Mouse (Mus musculus): ENCODE data around the gene Nhlrc2. TPM values are rescaled to one million over a fixed set of nuclear protein-coding genes. Genes with fewer than 3 reads are reported as not detected.

Nhlrc2 gene
- polyA plus RNA-seq, 1 experiment from 2014 or later: 6.6 TPM

DNA sequence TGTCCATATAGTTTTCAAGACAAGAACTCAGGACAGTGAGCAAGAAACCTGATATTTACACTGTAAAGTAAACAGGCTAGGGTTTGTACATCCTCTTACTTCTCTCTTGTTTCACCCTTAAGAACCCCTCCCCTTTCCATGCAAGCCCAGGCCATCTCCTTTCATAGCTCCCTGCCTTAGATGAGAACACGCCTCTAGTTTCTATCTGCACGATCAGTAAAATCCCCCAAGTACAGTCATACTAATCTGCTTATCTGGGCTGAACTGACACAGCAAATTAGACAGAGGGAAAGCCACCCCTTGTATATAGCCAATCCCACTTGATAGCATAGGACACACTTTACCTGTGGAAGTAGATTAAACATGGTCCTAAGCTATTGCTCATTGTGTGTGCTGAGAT lies 23.2 kb downstream of the Nhlrc2 start:
- H3K27me3 ChIP-seq (ENCODE audit: insufficient read depth, low read length): no peaks in the 10 kb centered on the region
- H3K4me3 ChIP-seq (ENCODE audit: low read depth, low read length): no peak overlapping the region
- DNase-seq: no peak
- no peaks in the 10 kb centered on the region for H3K4me1 ChIP-seq (ENCODE audit: insufficient read depth)
- no peak overlapping the region for H3K27ac ChIP-seq (ENCODE audit: low read depth)
- 43% methylated on average over 2 of the region's 2 CpGs for WGBS (ENCODE audit: insufficient replicate concordance)
- peaks cover 33% of the 10 kb centered on the region for H3K36me3 ChIP-seq (replicated peaks; ENCODE audit: insufficient read depth, low read length)
- no peaks in the 10 kb centered on the region for H3K9me3 ChIP-seq (ENCODE audit: low read length)
- no peak overlapping the region for H3K9ac ChIP-seq (replicated peaks)
- ATAC-seq: no peak
- H3K4me2 ChIP-seq (ENCODE audit: low read depth, low read length): no peak overlapping the region
- TF ChIP-seq CTCF (IDR thresholded peaks at IDR 0.05; ENCODE audit: low read depth) (no peak), EP300 (IDR thresholded peaks at IDR 0.05; ENCODE audit: low read depth) (no peak)

DNA sequence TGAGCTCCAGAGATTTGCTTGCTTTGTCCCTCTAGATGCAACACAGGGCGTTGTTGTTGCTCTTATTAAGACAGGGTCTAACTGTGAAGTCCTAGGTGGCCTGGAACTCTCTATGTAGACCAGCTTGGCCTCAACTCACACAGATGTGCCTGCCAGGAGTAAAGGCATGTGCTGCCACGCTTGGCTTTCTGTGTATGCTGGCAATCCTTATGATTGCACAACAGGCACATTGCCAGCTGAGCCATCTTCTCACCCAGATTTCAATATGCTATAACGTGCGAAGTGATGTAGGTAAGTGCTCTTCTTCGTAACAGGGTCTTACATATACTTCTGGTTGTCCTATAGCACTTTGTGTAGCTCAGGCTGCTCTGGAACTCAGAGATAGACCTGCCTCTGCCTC lies 23.9 kb downstream of the Nhlrc2 start:
- no peak overlapping the region for H3K4me2 ChIP-seq (ENCODE audit: low read depth, low read length)
- no peak for TF ChIP-seq EP300 (IDR thresholded peaks at IDR 0.05; ENCODE audit: low read depth)
- TF ChIP-seq CTCF (IDR thresholded peaks at IDR 0.05; ENCODE audit: low read depth): no peak
- WGBS (ENCODE audit: insufficient replicate concordance): 88% methylated on average over 5 of the region's 5 CpGs
- peaks cover 35% of the 10 kb centered on the region for H3K36me3 ChIP-seq (replicated peaks; ENCODE audit: insufficient read depth, low read length)
- no peak overlapping the region for H3K27ac ChIP-seq (ENCODE audit: low read depth)
- no peak for DNase-seq
- no peaks in the 10 kb centered on the region for H3K9me3 ChIP-seq (ENCODE audit: low read length)
- no peaks in the 10 kb centered on the region for H3K27me3 ChIP-seq (ENCODE audit: insufficient read depth, low read length)
- H3K4me3 ChIP-seq (ENCODE audit: low read depth, low read length): no peak overlapping the region
- no peak for ATAC-seq
- no peak overlapping the region for H3K9ac ChIP-seq (replicated peaks)
- no peaks in the 10 kb centered on the region for H3K4me1 ChIP-seq (ENCODE audit: insufficient read depth)

DNA sequence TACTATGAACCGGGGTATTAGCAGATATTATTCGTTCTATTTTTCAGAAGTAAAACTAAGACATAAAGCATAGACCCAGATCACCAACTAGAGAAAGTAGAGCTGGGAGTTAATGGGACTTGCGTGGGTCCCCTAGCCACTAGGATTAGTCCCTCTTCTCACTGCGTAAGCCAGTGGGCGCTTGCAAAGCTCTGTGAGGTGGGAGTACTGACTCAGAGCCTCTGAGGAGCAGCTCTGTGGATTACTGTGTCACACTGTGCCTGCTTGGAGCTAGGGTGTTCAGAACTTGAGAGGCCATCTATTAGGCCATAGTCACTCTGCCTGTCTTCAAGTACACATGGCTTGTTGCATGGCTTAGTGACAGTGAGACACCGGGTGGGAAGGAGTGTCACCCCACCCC lies 25.1 kb downstream of the Nhlrc2 start:
- no peaks in the 10 kb centered on the region for H3K27me3 ChIP-seq (ENCODE audit: insufficient read depth, low read length)

DNA sequence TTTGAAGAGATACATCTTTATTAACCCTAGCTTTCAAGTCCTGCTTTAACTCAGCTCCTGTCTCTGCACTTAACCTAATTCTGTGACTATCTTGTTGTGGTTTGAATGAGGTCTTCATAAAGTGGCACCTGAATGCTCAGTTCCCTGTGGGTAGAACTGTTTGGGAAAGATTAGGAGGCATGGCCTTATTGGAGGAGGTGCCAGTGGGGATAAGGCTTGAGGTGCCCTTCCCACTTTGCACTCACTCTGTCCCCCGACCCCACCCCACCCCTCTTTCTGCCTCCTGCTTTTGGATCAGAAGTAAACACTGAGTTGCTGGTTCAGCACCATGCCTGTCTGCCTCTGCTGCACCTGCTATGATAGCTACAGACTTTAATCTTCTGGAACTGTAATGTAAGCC lies 29.7 kb downstream of the Nhlrc2 start:
- Histone ChIP-seq H3K36me3 (replicated peaks; ENCODE audit: insufficient read depth, low read length) (peaks cover 37% of the 10 kb centered on the region), H3K9me3 (ENCODE audit: low read length) (no peaks in the 10 kb centered on the region), H3K4me1 (ENCODE audit: insufficient read depth) (no peaks in the 10 kb centered on the region), H3K27ac (ENCODE audit: low read depth) (no peak overlapping the region), H3K27me3 (ENCODE audit: insufficient read depth, low read length) (no peaks in the 10 kb centered on the region), H3K4me3 (ENCODE audit: low read depth, low read length) (no peak overlapping the region), H3K4me2 (ENCODE audit: low read depth, low read length) (no peak overlapping the region), H3K9ac (replicated peaks) (no peak overlapping the region)
- no peak for ATAC-seq
- 42% methylated on average over 1 of the region's 1 CpGs for WGBS (ENCODE audit: insufficient replicate concordance)
- DNase-seq: no peak
- TF ChIP-seq EP300 (IDR thresholded peaks at IDR 0.05; ENCODE audit: low read depth): 0 out of 2 replicates have a peak, but pooled peaks have one; percentile 15
- TF ChIP-seq CTCF (IDR thresholded peaks at IDR 0.05; ENCODE audit: low read depth): no peak

More for the DNA sequence above, 25.1 kb downstream of the Nhlrc2 start:
- Histone ChIP-seq H3K9me3 (ENCODE audit: low read length) (no peaks in the 10 kb centered on the region), H3K36me3 (replicated peaks; ENCODE audit: insufficient read depth, low read length) (peaks cover 42% of the 10 kb centered on the region), H3K27ac (ENCODE audit: low read depth) (no peak overlapping the region), H3K4me1 (ENCODE audit: insufficient read depth) (no peaks in the 10 kb centered on the region), H3K4me2 (ENCODE audit: low read depth, low read length) (no peak overlapping the region), H3K9ac (replicated peaks) (no peak overlapping the region), H3K4me3 (ENCODE audit: low read depth, low read length) (no peak overlapping the region)
- TF ChIP-seq CTCF (IDR thresholded peaks at IDR 0.05; ENCODE audit: low read depth): no peak
- DNase-seq: no peak
- 91% methylated on average over 6 of the region's 6 CpGs for WGBS (ENCODE audit: insufficient replicate concordance)
- no peak for ATAC-seq

DNA sequence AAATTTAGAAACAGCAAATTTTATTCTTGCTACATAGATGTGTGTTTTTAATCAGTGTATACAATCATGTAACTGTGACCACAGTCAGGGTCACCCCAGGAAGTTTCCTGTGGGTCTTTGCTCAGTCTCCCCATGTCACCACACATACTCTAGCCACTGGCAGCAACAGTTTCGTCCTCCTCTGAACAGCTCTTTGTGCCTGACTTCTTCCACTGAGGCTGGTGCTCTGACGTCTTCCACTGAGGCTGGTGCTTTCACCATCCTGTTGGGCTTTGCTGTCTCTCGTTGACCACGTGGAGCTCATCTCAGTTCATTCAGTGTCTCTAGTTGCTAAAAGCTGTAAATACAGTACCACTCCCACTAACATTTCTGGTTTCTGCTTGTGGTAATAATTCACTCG lies 33.9 kb downstream of the Nhlrc2 start:
- Histone ChIP-seq H3K4me2 (ENCODE audit: low read depth, low read length) (no peak overlapping the region), H3K27me3 (ENCODE audit: insufficient read depth, low read length) (no peaks in the 10 kb centered on the region), H3K4me3 (ENCODE audit: low read depth, low read length) (no peak overlapping the region), H3K9ac (replicated peaks) (no peak overlapping the region), H3K4me1 (ENCODE audit: insufficient read depth) (no peaks in the 10 kb centered on the region), H3K9me3 (ENCODE audit: low read length) (no peaks in the 10 kb centered on the region), H3K36me3 (replicated peaks; ENCODE audit: insufficient read depth, low read length) (peaks cover 25% of the 10 kb centered on the region), H3K27ac (ENCODE audit: low read depth) (no peak overlapping the region)
- TF ChIP-seq CTCF (IDR thresholded peaks at IDR 0.05; ENCODE audit: low read depth) (no peak), EP300 (IDR thresholded peaks at IDR 0.05; ENCODE audit: low read depth) (no peak)
- 81% methylated on average over 5 of the region's 5 CpGs for WGBS (ENCODE audit: insufficient replicate concordance)
- DNase-seq: no peak
- no peak for ATAC-seq

DNA sequence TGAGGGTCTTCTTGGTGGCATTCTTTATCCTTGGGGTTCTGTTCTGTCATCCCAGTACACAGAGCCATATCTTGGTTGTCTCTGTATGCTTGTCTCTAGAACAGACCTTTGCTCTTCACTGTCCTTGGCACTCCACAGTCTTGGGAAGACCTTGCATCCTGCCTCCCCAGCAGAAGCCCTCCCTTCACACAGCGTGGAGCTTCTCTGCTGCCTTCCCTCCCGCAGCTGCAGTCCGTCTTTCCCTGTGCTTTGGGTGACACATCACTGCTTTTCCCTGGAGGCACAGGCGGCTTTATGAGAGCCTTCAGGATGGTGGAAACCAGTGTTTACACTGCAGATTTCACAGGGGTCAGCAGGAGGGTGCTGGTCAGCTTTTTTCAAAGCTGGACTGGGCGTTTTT lies 35.7 kb downstream of the Nhlrc2 start:
- no peak overlapping the region for H3K27ac ChIP-seq (ENCODE audit: low read depth)
- no peak overlapping the region for H3K9ac ChIP-seq (replicated peaks)
- no peaks in the 10 kb centered on the region for H3K27me3 ChIP-seq (ENCODE audit: insufficient read depth, low read length)
- ATAC-seq: no peak
- H3K4me2 ChIP-seq (ENCODE audit: low read depth, low read length): no peak overlapping the region
- no peak overlapping the region for H3K4me3 ChIP-seq (ENCODE audit: low read depth, low read length)
- WGBS (ENCODE audit: insufficient replicate concordance): 64% methylated on average over 5 of the region's 5 CpGs
- H3K36me3 ChIP-seq (replicated peaks; ENCODE audit: insufficient read depth, low read length): peaks cover 26% of the 10 kb centered on the region
- H3K9me3 ChIP-seq (ENCODE audit: low read length): no peaks in the 10 kb centered on the region
- no peak for DNase-seq
- H3K4me1 ChIP-seq (ENCODE audit: insufficient read depth): no peaks in the 10 kb centered on the region
- TF ChIP-seq CTCF (IDR thresholded peaks at IDR 0.05; ENCODE audit: low read depth) (no peak), EP300 (IDR thresholded peaks at IDR 0.05; ENCODE audit: low read depth) (no peak)

DNA sequence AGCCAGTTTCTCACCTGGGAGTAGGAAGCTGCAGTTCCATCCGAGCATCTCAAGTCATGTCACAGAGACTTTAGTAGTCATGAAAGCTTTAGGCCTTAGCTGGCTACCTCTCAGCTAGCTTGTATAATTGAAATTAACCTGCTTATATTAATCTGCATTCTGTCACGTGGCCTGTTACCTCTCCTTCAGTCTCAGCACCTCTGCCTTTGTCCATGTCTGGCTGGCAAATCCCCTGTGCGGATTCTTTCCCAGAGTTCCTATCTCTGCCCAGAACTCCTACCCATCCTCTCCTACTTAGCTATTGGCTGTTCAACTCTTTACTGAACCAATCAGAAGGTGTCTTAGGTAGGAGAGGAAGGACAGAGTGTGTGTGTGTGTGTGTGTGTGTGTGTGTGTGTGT lies 36.2 kb downstream of the Nhlrc2 start:
- H3K4me1 ChIP-seq (ENCODE audit: insufficient read depth): no peaks in the 10 kb centered on the region
- H3K27me3 ChIP-seq (ENCODE audit: insufficient read depth, low read length): no peaks in the 10 kb centered on the region
- H3K27ac ChIP-seq (ENCODE audit: low read depth): no peak overlapping the region
- ATAC-seq (no peak), DNase-seq (no peak)
- no peak overlapping the region for H3K4me2 ChIP-seq (ENCODE audit: low read depth, low read length)
- peaks cover 31% of the 10 kb centered on the region for H3K36me3 ChIP-seq (replicated peaks; ENCODE audit: insufficient read depth, low read length)
- WGBS (ENCODE audit: insufficient replicate concordance): 85% methylated on average over 3 of the region's 3 CpGs
- TF ChIP-seq EP300 (IDR thresholded peaks at IDR 0.05; ENCODE audit: low read depth) (no peak), CTCF (IDR thresholded peaks at IDR 0.05; ENCODE audit: low read depth) (no peak)
- no peak overlapping the region for H3K4me3 ChIP-seq (ENCODE audit: low read depth, low read length)
- no peak overlapping the region for H3K9ac ChIP-seq (replicated peaks)
- no peaks in the 10 kb centered on the region for H3K9me3 ChIP-seq (ENCODE audit: low read length)

Data from liver, postnatal 0 days (tissue).